Mouse (Mus musculus) urinary bladder, adult 2 months (tissue): ENCODE measurements around the gene Gm3676. TPM values are rescaled to one million over a fixed set of nuclear protein-coding genes. Genes with fewer than 3 reads are reported as not detected.
"Not testable (repeated sequence)": the region's sequence is repeated elsewhere in the genome, so short reads cannot be mapped to it uniquely, and the experiment has no call there.

ENCODE experiments used
- DNase-seq: peaks from one replicate; pipeline ENCODE4 v3.0.0; 2022; ENCODE audit warnings: low spot score
- polyA plus RNA-seq: library from polyadenylated mRNA; depleted of rRNA; stranded (reverse); fragments of >200 nt; gene quantifications from 2 replicates; pipeline ENCODE4 v1.2.3, GENCODE M21; 2012; rRNA removed

The Gm3676 gene
- polyA plus RNA-seq: not detected in 2 replicates

GRCm38 (mm10) chr14:41646387-41646786 is at the start of gene Gm3676:
Gene Gm3676 (minus strand): TSS chr14:41646487.
- DNase-seq: not testable (repeated sequence)

- DNase-seq: not testable (repeated sequence)
These were observed 1.9 kb upstream of the Gm3676 start for GRCm38 (mm10) chr14:41648176-41648575.

DNA sequence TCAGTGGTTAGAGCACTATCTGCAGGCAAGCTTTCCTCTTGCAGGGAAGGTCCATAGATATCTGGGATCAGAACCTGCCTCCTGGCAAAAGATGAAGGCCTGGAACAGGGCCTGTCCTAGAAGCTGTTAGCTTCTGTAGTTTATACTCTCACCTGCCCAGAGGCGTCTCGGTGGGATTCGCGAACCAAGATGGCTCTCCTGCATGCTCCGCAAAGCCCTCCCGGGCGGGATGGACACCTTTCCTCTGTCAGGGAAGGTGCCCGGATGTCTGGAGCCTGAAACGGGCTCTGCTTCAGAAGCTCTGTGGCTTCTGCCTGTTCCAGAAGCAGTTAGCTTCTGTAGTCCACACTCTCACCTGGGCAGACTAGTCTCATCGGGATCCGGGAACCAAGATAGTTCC is 16.1 kb downstream of the Gm3676 start:
- not testable (repeated sequence) for DNase-seq

- DNase-seq: not testable (repeated sequence)
These were observed 21.8 kb downstream of the Gm3676 start, which contains the start of gene Gm3072 for GRCm38 (mm10) chr14:41624512-41624911. Gene Gm3072 (minus strand): TSS chr14:41624612.

- not testable (repeated sequence) for DNase-seq
These were observed 23.8 kb downstream of the Gm3676 start for GRCm38 (mm10) chr14:41622535-41622934.

GRCm38 (mm10) chr14:41610690-41611089 is 35.6 kb downstream of the Gm3676 start:
- not testable (repeated sequence) for DNase-seq

DNA sequence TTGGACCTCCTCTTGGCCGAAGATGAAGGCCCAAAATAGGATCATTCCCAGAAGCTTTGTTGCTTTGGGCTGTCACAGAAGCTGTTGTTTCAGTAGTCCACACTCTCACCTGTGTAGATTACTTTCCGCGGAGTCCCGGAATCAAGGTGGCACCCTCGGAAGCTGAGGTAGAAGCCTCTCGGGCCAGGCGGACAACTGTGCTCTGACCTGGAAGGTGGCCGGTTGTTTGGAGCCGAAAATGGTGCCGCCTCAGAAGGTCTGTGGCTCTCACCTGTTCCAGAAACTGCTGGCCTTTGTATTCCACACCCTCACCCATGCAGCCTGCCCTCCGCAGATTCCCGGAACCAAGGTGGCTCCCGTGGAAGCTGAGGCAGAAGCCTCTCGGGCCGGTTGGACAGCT is 45.4 kb downstream of the Gm3676 start:
- DNase-seq: not testable (repeated sequence)

Other genes starting within 250 kb of the Gm3676 start
- not detected in 2 replicates for gene Gm6482, start 238.2 kb downstream of the Gm3676 start, polyA plus RNA-seq
- not detected in 2 replicates for gene Gm7954, start 193.0 kb downstream of the Gm3676 start, polyA plus RNA-seq
- gene Gm3486, start 157.0 kb downstream of the Gm3676 start, polyA plus RNA-seq: not detected in 2 replicates
- gene Gm7970, start 90.9 kb downstream of the Gm3676 start, polyA plus RNA-seq: not detected in 2 replicates
- gene 1700049E17Rik2, start 73.3 kb downstream of the Gm3676 start, polyA plus RNA-seq: not detected in 2 replicates
- not detected in 2 replicates for gene Gm3072, start 21.9 kb downstream of the Gm3676 start, polyA plus RNA-seq
- not detected in 2 replicates for gene Gm8068, start 55.4 kb upstream of the Gm3676 start, polyA plus RNA-seq
- not detected in 2 replicates for gene Gm7929, start 104.1 kb upstream of the Gm3676 start, polyA plus RNA-seq
- gene Gm47189, start 126.0 kb upstream of the Gm3676 start, polyA plus RNA-seq: not detected in 2 replicates